Mouse (Mus musculus) embryo, embryonic 10.5 days (tissue): Measurements from ENCODE around the gene Dus2.

ENCODE experiments used
- DNase-seq: peaks from one replicate; pipeline ENCODE4 v3.0.0-alpha.2; 2015; ENCODE audit warnings: low spot score

The Dus2 gene

DNA sequence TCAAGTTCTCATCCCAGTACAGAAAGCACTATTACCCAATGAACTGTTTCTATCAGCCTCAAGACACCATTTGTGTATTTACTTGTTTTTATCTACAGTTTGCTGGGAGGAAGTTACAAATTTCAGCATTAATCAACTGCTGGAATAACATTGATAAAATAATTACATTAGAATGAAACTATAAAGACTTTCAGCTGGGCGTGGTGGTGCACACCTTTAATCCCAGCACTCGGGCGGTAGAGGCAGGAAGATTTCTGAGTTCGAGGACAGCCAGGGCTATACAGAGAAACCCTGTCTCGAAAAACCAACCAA, 84.7 kb downstream of the Dus2 start:
- DNase-seq, result no peak

DNA sequence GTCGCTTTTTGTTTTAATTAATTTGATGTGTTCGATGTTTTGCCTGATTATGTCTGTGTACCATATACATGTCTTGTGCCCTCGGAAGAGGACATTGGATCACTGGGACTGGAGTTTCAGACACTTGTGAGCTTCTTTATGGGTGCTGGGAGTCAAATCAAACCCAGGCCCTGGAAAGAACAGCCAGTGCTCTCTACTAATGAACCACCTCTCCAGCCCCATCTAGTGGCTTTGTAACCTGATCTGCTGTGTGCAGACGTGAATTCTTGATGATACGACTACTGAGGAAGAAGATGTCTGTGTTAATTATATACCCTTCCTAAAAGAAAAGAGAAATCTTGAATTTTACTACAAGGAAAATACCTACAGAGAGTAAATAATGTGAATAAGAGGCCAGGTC, 85.5 kb downstream of the Dus2 start:
- peak; percentile 36 for DNase-seq

DNA sequence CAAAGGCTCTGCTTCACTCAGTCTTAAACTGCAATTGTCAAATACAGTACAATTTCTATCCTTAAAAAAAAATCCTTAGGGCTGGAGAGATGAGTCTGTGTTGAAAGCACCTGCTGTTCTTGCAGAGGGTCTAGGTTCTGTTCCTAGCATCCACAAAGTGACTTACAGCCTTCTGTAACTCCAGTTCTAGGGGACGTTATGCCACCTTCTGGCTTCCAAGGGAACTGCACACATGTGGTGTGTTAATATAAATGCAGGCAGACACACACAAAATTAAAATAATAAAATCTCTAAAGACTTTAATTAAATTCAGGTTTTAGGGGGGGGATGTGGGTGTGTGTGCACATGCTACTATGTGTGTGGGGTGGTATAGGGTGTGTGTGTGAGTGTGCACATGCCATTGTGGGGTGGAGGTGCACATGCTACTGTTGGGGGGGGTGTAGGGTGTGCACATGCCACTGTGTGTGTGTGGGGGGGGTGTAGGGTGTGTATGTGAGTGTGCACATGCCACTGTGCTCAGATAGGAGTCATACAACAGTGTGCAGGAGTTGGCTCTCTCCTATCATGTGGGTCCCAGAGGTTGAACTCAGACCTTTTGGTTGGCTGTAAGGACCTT, 86.4 kb downstream of the Dus2 start:
- DNase-seq, result no peak

DNA sequence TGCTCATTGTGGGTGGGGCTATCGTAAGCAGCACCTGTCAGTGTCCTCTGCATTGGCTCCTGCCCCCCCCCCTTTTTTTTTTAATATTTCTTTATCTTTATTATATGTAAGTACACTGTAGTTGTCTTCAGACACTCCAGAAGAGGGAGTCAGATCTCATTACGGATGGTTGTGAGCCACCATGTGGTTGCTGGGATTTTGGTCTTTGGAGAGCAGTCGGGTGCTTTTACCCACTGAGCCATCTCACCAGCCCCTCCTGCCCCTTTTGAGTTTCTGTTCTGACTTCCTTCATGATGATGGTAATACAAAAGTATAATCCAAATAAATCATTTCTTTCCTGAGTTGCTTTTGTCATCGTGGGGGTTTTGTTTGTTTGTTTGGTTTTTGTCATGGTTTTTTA, 111.2 kb downstream of the Dus2 start:
- no peak for DNase-seq
